Mouse (Mus musculus) ZHBTc4 (cell line): ENCODE measurements around the gene Kcnn4.

Source experiments
- DNase-seq: peaks from one replicate; pipeline ENCODE4 v3.0.0-alpha.2; 2011; ENCODE audit warnings: low read depth, low spot score

Gene Kcnn4

GRCm38 (mm10) chr7:24365258-24366014 is 4.6 kb upstream of the Kcnn4 start:
- no peak for DNase-seq

DNA sequence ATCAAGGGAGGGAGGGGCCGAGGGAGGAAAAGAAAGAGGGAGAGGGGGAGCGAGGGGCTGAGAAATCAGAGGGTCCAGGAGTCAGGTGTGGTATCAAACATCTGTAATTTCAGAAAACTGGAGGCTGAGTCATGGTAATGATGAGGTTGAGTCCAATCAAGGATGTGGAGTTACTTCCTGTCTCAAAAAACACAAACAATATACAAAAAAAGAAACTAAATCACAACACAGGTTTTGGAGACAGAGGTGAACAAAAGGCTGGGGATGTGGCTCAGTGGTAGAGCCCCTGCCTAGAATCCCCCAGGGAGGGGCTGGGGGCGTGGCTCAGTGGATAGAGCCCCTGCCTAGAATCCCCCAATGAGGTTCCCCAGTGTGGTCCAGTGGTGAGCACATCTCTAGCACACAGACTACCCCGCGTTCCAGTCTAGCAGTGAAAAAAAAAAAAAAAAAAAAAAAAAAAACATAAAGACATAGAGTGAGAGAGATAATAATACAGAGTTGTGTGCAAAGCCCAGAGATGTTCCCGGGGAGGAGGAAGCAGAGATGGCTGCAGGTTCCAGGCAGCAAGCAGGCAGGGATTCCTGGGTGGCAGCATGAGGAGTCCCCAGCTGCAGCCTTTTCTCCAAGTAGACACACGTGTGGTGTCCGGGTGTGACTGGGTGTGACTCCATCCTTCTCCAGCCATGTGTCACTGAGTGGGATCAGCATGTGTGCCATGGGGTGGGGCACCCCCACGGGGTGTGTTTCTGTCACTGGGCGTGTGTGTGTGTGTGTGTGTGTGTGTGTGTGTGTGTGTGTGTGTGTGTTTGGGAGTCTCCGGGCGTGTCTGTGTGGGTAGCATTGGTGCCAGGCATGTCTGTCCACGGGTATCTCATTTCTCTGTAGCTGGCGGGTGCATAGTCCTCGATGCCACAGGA is 3.1 kb upstream of the Kcnn4 start:
- no peak for DNase-seq

- no peak for DNase-seq
Observed at GRCm38 (mm10) chr7:24368226-24368625, 1.8 kb upstream of the Kcnn4 start.

GRCm38 (mm10) chr7:24368946-24369345 is 1.1 kb upstream of the Kcnn4 start:
- DNase-seq, result no peak

GRCm38 (mm10) chr7:24371012-24371808 is 1.1 kb downstream of the Kcnn4 start:
- DNase-seq, result no peak

GRCm38 (mm10) chr7:24371809-24372145 is 1.7 kb downstream of the Kcnn4 start:
- DNase-seq, result no peak

DNA sequence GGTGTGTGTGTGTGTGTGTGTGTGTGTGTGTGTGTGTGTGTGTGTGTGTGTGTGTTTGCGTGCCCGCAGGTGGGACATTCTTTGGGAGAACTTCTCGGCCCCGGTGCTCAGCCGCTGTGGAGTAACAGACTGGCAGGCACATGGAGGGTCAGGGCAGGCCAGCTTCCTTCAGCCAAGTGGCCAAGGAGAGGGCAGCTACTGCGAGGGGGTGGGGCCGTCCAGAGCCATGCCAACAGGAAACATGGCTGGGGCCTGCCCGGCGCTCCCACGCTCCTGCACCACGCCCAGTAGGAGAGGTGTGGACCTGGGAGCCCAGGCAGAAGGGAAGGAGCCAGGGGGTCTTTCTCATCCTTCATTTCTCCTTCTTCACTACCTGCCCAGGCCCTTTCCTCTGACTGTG is 2.2 kb downstream of the Kcnn4 start:
- no peak for DNase-seq

DNA sequence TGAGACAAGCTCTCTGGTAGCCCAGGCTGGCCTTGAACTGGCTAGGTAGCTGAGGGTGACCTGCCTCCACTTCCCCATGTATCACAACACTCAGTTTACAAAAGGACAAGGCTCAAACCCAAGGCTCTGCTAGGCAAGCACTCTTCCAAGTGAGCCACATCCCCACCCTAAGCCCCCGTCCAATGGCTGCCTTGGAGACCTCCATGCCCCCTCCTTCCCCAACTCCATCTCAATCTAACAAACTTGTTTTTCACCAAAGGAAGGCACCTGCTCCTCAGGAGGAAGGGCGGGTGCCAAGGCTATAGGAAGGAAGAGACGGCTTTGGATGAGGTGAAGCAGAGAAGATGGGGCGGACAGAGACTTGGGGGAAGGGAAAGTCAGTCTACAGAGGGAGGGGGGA is 2.7 kb downstream of the Kcnn4 start:
- DNase-seq, result no peak

- no peak for DNase-seq
Observed at GRCm38 (mm10) chr7:24373538-24374379, 3.7 kb downstream of the Kcnn4 start.

GRCm38 (mm10) chr7:24376456-24376855 is 6.4 kb downstream of the Kcnn4 start:
- no peak for DNase-seq

GRCm38 (mm10) chr7:24377091-24377865 is 7.2 kb downstream of the Kcnn4 start:
- peak; percentile 79 for DNase-seq

- no peak for DNase-seq
Observed at GRCm38 (mm10) chr7:24378049-24378701, 8.1 kb downstream of the Kcnn4 start.

GRCm38 (mm10) chr7:24379934-24380333 is 9.9 kb downstream of the Kcnn4 start:
- DNase-seq, result no peak

DNA sequence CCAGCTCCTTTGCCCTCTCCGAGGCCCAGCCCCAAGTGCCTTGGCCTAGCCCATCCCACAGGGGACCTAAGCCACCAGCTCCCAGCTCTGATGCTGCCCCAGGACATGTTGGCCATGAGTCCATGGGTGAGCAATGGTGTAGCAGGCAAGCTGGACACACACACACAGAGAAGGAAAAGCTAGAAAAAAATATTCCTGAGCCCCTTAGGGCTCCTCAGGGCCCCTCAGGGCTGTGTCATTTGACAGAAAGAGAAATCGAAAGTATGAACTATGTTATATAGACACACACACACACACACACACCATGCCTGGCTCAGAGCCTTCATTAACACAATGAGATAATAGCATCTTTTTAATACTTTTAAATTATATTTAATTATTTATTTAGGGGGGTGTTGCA is 10.3 kb downstream of the Kcnn4 start:
- DNase-seq, result no peak

DNA sequence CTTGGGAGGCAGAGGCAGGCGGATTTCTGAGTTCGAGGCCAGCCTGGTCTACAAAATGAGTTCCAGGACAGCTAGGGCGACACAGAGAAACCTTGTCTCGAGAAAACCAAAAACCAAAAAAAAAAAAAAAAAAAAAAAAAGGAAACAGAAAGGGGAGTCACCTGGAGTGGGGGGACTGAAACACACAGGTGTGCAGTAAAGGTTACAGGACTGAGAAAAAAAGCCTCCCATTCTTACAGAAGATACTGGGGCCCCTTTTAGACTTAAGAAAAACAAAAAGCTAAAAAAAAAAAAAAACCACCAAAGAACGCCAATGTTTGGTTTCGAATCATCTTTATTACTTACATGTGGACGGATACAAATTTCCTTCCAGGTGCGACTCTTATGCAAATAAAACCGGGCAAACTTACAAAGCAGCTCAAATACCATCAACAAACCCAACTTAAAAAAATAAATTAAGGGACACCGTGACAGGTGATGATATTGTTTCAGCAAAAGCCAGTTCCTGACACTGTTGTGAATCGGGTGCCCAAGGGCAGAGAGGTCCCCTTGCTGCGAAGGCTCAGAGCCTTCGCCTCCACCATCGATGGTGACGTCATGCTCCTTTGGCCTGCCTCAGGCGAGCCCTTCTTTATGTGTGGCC is 12.8 kb downstream of the Kcnn4 start:
- DNase-seq, result no peak

DNA sequence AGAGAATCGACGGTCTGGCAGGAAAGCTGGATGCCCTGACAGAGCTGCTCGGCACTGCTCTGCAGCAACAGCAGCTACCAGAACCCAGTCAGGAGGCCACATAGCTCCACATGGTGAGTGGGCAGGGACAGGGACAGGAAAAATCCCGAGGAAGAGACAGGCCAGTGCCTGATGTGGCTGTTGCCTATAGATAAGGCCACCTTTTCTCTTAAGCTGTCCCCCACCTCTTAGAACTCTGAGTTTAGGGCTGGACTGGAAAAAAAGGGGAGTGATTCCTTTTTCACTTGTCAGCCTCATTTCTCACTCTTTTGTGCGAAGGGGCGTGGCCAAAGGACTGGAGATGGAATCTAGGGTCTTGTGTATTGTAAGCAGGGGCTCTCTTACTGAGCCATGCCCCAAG is 14.0 kb downstream of the Kcnn4 start:
- no peak for DNase-seq

DNA sequence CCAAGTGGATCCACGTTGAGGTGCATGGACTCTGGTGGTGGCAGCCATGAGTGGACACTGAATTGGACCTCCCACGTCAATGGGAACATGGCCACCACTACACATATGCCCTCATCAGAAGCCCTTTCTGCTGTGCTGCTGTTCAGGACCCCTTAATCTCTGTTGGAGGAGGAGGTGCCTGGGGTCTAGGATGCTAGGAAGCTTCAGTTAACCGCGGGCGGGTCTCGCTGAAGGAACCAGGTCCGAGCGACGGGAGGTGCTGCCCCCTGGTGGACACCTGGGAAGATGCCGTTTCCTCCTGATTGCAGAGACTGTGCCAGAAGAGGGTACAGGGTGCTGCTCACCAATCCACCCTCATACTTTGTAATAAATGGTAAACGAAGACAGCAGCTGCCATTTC is 14.8 kb downstream of the Kcnn4 start:
- DNase-seq, result peak; percentile 83

DNA sequence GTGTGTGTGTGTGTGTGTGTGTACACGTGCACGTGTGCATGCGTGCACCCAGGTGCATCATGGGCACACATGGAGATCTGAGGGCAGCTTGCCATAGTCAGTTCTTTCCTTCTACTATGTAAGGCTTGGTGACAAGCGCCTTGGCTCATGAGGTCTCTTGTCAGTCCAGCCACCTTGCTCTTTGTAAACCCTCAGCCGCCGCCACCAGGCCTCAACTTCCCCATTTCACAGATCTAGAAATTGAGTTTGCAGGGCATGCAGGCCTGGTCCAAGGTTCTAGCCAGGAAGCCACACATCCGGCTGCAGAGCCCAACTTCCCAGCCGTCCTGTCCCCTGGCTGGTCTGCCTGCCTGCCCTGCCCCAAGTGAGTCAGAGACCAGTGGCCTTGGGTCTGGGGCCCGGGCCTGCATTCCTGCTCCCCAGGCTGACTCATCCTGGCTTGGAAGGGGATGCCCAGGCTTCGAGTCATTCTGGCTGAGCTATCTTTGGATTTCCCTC is 17.0 kb downstream of the Kcnn4 start:
- DNase-seq, result no peak

GRCm38 (mm10) chr7:24389516-24390187 is 19.6 kb downstream of the Kcnn4 start:
- peak; percentile 31 for DNase-seq
